Mouse (Mus musculus) cerebellum, adult 9-10 months (tissue): ENCODE results near the gene Bean1.

Experiments used
- DNase-seq: peaks from one replicate; pipeline ENCODE4 v3.0.0; 2022

Gene Bean1

DNA sequence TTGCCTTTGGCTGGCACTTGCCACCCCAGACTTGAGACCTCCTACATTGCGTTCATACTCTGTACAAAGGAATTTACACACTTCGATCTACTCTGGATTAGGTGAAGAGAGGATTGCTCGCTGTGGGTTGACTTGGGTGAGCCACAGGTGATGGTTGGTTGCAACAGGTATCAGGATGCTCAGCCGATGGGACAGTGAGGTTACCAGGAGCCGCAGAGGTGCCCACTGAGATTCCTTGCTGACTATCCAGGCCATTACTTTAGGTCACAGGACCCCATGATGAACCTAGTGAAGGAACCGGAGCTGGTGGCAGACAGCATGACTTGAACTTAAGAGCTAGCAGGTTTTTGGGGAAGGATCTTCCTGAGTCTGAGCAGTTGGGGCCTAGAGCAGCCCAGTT lies 2.2 kb downstream of the Bean1 start:
- DNase-seq, result no peak

DNA sequence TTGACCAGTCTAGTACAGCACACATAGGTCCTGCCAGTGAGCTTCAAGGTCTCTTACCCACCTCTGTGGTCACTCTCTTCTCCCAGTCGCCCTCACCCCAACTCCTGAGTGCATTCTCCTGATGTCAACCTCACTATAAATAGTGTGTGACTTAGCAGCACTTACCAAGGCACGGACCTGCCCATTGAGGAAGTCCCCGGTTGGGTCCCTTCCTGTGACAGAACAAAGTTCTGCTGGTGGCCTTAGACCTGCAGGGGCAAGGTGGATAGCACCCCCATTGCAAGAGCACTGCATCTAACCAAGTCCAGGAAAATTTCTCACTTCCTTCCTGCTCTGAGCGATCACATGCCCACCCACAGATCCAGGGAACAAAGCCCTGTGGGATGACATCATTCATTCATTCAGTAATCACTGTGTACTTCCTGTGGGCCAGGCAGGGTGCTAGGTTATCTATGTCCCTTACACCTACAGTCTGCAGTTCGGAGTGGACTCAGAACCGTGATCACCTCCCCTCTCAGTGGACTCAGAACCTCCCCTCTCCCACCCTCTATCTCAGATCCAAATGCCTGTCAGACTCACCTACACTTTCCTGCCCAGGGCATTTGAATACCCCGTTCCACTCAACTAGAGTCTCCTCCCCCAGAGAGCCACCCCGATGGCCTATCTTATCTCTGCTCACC lies 5.7 kb downstream of the Bean1 start:
- DNase-seq, result no peak

DNA sequence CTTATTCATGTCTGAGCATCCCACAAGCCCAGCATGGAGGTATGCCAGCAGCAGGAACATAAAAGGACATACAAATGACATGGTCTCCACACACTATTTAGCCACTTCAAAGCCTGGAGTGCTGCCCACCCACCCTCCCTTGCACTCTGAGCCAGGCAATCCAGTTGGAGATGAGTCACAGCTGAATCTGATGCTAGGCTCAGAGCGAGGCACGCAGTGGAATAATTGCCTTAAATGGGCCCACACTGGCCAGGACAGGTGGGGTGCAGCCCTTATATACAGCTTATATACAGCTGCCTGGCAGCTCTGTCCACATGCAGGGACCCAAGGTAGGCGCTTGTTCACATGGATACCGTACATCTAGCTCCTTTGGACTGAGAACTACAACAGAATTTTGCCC lies 6.8 kb downstream of the Bean1 start:
- no peak for DNase-seq

DNA sequence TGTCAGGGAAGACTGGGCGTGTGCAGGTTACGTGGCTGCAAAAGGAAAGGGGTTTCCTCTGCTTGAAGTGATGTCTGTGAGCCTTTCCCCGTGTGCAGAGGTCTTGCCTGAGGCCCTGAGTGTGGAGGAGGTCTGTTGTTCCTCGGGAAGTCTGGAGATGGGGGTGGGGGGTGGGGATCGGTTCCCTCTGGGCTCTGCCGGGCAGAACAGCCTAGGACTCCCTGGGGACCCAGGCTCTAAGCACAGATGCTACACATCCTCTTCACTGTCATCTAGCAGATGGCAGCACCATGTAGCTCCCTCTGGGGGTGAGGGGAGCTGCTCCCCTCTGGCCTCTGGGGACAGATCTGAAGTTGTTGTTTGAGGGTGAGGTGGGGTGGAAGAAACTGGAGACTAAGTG lies 14.7 kb downstream of the Bean1 start:
- no peak for DNase-seq

- no peak for DNase-seq
Observed at GRCm38 (mm10) chr8:104186827-104187226, 16.6 kb downstream of the Bean1 start.

- no peak for DNase-seq
Observed at GRCm38 (mm10) chr8:104187622-104188021, 17.4 kb downstream of the Bean1 start.

DNA sequence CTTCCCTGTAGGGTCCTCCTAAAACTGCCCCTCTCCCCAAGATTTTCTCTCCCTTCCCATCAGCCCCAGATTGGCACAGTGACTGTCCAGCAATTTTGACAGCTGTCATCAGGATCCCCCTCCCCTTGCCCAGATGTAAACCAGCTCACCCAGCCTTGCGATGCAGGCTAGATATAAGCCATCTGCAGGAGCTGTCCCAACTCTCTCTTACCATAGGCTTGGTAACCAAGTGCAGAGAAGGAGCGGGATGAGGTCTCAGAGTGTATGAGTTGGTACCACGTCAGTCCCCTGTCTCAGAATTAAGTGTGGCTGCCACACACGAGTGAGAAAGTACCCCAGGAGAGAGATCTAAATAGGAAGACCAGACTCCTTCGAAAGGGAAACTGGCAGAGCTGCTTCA lies 18.2 kb downstream of the Bean1 start:
- DNase-seq, result no peak

- DNase-seq, result no peak
Observed at GRCm38 (mm10) chr8:104190777-104191468, 20.7 kb downstream of the Bean1 start.

GRCm38 (mm10) chr8:104191496-104191895 lies 21.3 kb downstream of the Bean1 start:
- DNase-seq, result no peak

- no peak for DNase-seq
Observed at GRCm38 (mm10) chr8:104199802-104200201, 29.6 kb downstream of the Bean1 start.

GRCm38 (mm10) chr8:104201622-104202021 lies 31.4 kb downstream of the Bean1 start:
- DNase-seq, result no peak

- no peak for DNase-seq
Observed at GRCm38 (mm10) chr8:104202320-104202719, 32.1 kb downstream of the Bean1 start.

- DNase-seq, result no peak
Observed at GRCm38 (mm10) chr8:104205292-104205691, 35.0 kb downstream of the Bean1 start.

GRCm38 (mm10) chr8:104217601-104218000 lies 47.4 kb downstream of the Bean1 start:
- DNase-seq, result no peak

DNA sequence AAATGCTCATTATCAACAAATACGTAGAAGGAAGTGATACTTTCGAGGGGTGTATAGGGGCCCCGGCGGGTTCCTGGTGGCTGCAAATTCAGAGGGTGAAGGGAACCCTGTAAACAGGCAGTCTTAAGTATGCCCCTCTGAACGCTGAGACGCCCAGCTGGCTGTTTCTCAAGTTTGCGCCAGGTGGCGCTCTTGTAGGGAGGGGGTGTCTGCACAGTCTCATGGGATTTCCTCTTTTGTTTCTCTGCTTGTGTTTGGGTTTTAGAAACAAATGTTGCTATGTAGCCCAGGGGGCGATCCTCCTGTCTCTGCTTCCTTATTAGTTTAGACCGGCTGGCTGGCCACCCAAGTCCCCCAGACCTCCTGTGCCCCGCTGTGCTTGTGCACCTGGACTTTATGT lies 48.8 kb downstream of the Bean1 start:
- DNase-seq, result no peak

DNA sequence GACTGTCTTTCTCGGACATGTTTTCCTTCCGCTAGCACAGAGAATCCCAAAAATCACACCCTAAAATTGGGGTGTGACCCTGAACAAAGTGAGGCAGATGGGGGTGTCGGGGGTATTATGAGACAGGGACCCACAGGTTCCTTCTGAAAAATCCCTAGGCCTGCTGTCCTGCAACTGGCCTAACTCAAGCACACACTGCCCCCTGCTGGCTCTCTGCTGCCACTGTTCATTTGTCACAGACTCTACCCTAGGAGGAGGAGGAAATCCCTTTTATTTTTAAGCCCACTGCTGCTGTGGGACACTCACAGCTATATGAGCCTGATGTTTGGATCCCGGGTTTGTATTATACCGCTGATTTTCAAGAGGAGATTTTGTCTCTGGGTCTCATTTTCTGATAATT lies 49.6 kb downstream of the Bean1 start:
- peak; percentile 52 for DNase-seq

DNA sequence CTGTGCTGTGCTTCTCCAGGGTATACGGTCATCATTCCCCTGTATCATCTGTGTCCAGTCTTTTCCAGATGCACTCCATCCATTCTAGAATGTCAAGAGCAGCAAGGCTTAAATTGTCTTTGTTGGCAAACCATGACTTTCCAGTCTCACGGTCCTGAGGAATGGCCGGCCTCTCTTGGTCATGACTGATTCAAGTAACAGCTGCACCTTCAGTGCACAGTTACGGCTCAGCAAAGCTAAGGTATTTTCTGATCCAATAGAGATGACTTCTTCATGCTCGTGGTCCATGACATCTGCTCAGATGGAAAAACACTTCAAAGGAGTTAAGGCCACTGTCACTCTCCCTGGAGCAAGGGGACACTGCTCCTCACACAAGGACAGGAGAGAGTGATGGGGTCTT lies 56.8 kb downstream of the Bean1 start:
- DNase-seq, result no peak

- no peak for DNase-seq
Observed at GRCm38 (mm10) chr8:104230377-104230776, 60.1 kb downstream of the Bean1 start.

- DNase-seq, result no peak
Observed at GRCm38 (mm10) chr8:104232039-104232438, 61.8 kb downstream of the Bean1 start.

- no peak for DNase-seq
Observed at GRCm38 (mm10) chr8:104232919-104233318, 62.7 kb downstream of the Bean1 start.

- no peak for DNase-seq
Observed at GRCm38 (mm10) chr8:104234573-104234972, 64.3 kb downstream of the Bean1 start.

DNA sequence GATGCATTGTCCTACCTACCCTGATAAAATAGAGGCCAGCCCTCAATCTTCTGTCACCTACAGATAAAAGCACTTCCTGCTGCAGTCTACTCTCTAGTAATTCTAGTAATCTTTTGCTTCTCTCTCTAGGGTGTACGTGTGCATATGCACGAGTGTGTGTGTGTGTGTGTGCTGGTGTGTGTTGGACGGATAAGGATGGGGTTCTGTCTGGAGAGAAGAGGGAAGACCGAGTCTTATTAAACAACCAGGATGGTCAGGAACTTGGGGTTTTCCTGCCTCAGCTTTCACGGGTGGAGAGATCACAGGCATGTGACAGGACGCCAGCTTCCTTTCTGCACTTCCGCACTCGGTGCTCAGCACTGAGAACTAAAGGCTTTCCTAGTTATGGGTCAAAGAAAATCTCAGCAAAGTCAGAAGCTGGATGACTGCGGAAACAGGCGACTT lies 69.2 kb downstream of the Bean1 start:
- no peak for DNase-seq

DNA sequence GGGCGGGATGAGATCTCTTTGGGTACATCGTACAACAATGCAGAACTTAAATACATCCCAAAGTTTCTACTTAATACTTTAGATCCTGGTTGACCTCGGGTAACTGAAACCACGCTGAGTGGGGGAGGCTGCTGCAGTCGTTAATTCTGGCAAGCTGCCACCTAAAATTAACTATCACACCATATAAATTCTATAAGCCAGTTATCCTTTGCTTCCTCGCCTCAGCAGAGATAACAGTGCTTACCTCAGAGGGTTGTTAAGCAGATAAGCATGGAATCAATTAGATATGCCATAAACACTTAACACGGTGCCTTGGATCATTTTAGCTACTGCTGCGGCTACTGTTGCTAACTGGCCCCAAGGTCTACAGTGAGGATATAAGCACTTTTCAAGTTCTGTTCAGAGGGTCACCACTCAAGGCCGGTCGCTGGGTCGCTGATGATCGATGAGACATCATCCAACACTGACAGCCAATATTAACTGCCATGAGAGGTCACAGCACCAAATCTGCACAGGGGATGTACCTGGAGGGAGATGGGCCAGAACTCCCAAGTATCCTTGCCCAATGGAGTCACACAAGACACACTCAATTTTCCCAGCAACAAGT lies 71.9 kb downstream of the Bean1 start:
- no peak for DNase-seq

- DNase-seq, result no peak
Observed at GRCm38 (mm10) chr8:104246621-104247020, 76.4 kb downstream of the Bean1 start.
